Mouse (Mus musculus): ENCODE measurements around the gene Sohlh1.

The Sohlh1 gene

DNA sequence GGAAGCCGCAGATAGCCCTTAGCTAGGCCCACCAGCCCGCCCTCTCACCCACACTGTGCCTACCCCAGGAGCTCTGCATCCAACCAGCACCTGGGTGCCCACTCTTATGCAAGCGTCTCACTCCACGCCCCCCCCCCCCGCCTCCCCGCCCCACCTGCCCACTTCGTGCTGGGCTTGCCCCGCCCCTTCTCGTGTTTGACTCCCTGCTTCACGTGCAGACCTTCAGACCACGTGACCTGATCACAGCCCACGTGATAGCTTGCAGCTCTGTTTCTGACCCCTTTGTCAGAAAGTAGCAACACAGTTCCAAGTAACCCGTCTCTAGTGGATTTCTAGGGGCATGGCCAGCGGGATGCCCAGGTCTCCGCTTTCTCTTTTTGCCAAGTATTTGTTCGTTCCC, at the start of gene Sohlh1:
Gene Sohlh1 (minus strand): TSS at position 23 of the 400 bp plus-strand sequence.
- DNase-seq (ENCODE audit: low spot score in 2 of 2), result no peak

DNA sequence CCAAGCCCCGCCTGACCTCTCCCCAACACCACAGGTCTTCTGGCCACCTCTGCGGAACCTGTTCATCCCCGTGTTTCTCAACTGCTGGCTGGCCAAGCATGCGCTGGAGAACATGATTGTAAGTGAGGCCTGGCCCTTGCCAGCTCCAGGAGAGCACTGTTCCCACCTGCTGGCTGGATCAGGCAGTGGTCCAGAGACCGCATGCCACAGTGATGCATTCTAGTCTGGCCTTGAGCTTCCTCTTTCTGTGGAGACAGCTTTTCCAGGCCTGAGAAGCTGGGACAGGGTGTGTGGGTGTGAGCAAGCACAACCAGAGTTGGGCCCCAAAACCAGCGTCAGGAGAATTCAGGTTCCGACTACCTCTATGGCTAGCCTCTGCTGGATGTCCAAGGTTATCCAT, 45.4 kb upstream of the Sohlh1 start:
- DNase-seq (ENCODE audit: low spot score in 2 of 2), result no peak

DNA sequence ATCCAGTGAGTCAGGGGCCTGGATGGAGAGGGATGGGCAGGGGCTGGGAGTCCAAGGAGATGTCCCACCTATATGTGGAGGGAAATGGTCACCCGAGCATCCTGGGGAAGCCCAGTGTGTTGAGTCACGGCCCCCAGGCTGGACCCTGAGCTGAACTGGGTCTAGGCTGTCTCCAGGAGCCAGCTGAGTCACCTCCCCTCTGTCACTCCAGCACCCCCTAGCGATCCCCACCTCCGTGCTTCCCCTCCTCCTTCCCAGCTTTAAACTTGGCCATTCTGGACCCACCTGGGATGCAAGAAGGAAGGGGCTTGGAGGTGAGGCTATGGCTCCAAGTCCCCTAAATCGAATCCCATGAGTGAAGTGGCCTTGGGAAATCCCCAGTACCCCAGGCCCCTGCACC, 41.1 kb upstream of the Sohlh1 start:
- no peak for DNase-seq (ENCODE audit: low spot score in 2 of 2)

DNA sequence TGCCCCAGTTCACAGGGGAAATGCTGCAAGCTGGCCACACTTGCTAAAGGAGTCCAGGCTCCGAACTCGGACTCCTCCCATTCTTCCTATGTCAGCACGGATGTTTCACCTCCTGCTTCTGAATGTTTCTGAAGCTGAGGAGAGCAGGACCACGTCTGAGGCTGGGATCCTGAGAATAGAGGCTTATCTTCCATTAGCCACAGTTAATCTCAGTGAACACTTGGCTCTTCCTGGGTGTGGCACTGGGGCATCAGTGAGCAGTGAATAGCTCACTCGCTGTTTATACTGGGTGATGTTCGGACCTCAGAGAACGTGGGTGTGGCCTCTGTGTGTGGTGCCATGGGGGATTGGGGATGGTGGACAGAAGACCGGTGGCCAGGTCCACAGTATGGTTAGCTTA, 40.2 kb upstream of the Sohlh1 start:
- no peak for DNase-seq (ENCODE audit: low spot score in 2 of 2)

DNA sequence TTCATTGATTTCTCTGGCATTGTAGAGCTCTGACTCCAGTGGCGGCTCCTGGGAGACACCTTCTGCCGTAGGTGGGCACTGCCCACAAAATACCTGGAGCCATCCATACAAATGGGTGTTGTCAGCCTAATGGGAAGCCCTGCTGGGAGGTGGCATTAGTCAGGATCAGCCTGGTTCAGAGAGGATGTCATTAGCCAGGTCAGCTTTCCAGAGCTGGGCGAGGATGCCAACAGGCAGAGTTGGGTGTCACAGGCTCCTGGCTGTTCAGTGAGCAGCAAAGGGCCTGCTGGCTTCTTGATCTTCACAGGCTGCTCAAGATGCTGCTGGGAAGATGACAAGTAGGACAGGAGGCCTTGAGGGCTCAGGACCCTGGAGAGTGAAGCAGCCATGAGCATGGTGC, 37.7 kb upstream of the Sohlh1 start:
- no peak for DNase-seq (ENCODE audit: low spot score in 2 of 2)

DNA sequence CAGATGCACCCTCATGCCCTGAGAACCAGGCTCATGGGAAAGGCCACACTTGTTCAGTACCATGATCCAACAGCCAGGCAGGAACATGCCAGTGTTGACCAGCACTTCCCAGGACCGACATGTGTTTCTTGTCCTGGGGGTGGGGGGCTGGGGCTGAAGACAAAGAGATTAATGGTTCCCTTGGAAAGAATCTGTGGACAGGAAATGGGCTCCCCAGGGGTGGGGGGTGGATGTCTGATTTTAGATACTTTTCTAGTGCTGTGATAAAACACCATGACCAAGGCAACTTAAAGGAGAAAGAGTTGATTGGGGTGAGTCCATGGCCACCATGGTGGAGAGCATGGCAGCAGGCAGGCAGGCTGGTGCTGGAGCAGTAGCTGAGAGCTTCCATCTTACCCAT, 35.2 kb upstream of the Sohlh1 start:
- DNase-seq (ENCODE audit: low spot score in 2 of 2), result no peak

DNA sequence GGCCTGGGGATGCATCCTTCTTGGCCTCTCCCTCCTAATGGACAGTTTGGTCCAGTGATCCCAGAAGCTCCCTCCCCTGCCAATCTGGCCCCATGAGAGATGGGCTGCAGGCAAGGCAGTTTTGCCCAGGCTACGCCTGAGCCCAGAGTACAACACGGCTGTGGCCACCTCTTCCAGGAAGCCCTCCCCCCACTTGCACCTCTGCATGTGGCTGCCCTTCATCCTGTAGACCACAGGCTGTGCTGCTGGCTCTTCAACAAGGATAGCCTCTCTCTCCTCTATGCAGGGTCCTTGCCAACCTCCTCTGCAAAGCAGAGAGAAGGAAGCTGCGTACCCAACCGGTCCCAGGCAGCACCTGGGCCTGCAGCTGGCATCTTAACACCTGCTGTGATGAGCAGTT, 32.0 kb upstream of the Sohlh1 start:
- DNase-seq (ENCODE audit: low spot score in 2 of 2), result peak in 1 of 2 experiments; percentile 34

DNA sequence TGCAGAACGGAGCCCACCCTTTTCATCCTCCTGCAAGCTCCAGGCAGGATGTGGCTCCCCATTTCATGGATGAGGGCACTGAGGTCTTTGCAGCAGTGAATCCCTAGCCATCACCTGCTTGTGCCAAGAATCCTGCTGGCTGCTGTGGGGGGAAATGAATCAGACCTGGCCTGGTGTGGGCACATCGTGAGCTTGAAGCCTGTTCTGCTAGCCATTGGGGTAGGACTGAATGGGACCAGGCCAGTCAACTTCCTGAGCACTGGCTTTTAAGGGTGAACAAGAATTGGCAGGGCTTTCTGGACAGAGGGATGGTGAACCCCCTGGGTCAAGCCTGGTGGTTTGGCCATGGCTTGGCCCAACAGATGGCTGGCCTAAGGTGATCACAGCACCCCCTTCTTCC, 31.5 kb upstream of the Sohlh1 start:
- no peak for DNase-seq (ENCODE audit: low spot score in 2 of 2)

DNA sequence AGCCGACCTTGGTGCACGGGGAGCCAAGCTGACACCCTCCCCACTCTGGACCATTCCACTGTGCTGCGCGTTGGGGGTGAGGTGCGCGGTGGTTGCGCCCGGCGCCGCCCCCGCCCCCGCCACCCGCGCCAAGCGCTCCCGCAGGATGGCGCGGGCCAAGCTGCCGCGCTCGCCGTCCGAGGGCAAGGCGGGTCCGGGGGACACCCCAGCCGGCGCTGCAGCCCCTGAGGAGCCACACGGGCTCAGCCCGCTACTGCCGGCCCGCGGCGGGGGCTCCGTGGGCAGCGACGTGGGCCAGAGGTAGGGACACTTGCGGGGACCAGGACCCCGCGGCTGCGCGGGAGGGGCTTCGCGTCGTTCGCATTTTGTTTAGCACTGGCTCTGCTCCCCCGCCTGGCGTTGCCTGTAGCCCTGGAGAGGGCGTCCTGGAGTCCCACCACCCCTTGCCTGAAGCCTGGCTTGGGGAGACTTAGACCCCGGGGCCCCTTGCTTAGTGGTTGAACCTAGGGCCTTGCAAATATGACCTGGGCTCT, 30.8 kb upstream of the Sohlh1 start:
- peak; percentile 60 to 64 for DNase-seq (ENCODE audit: low spot score in 2 of 2)

DNA sequence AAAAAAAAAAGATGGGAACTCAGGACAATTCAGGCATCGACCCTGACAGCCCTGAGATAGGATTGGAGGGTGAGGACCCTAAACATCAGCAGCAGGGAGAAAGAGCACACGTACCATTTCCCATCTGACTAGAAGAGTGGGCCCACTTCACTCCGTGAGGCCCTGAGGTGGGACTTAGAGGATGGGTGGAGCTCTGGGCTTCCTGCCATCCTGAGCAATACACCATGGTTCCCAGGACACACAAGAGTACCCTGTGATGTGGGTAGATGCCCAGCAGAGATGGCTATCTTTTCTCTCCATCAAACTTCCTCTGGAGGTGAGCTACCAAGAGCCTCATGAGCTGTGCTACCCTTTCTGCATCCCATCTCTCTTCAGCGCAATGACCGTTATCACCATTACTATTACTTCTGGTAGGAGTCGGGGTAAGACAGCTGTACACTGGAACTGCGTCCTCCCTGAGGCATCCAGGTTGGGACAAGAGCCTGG, 30.2 kb upstream of the Sohlh1 start:
- no peak for DNase-seq (ENCODE audit: low spot score in 2 of 2)

DNA sequence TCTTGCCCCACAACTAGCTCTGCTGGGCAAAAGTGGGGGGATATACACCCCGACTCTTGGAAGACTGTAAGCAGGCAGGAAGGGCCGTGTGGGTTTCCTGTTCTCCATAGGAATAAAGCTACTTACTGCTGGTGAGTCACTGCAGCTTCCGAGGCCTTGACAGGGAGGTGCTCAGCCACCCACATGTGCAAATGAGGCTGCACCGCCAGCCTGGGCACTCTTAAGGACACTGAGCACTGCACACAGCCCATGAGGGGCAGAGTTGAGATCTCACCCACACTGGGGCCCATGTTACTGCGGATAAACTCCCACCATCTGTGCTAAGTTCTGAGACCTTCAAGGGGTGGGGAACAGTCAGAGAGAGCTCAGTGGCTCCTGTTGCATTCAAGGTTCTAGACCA, 19.6 kb upstream of the Sohlh1 start:
- DNase-seq (ENCODE audit: low spot score in 2 of 2), result no peak

DNA sequence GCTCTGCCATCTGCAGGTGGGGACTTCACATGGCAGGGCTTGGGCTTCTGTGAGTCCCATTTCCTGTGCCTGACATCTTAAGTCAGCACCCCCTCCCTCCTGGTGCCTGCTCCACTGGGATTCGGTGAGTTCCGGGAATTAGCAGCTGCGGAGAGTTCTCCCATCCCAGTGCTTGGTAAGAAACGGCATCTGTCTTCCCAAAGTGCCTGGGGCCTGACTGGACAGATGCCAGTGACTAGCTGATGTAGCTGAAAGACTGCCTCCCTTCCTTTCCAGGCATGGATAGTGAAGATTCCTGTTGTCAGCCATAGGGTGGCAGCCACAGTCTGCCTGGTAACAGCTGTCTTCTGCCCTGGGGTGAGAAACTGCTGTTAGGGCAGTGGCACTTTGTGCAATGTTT, 18.4 kb upstream of the Sohlh1 start:
- peak; percentile 83 to 88 for DNase-seq (ENCODE audit: low spot score in 2 of 2)

DNA sequence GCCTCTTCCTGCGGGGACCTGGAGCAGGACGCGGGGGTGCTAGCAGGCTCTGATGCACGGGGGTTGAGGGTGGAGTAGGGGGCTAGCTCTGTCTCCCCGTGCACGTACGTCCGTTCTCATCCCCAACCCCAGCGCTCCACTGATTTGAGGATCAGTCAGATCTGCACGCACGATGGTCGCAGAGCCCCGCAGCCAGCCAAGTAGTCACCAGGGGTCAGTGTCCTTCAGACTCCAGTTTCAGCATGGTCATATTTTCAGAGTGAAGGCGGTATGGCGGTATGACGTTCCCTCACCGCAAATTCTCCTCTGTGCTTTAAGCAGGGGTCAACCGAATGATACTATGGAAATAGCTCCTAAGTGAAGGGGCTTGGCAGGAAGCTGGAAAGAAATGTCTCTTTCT, 17.2 kb upstream of the Sohlh1 start:
- no peak for DNase-seq (ENCODE audit: low spot score in 2 of 2)

DNA sequence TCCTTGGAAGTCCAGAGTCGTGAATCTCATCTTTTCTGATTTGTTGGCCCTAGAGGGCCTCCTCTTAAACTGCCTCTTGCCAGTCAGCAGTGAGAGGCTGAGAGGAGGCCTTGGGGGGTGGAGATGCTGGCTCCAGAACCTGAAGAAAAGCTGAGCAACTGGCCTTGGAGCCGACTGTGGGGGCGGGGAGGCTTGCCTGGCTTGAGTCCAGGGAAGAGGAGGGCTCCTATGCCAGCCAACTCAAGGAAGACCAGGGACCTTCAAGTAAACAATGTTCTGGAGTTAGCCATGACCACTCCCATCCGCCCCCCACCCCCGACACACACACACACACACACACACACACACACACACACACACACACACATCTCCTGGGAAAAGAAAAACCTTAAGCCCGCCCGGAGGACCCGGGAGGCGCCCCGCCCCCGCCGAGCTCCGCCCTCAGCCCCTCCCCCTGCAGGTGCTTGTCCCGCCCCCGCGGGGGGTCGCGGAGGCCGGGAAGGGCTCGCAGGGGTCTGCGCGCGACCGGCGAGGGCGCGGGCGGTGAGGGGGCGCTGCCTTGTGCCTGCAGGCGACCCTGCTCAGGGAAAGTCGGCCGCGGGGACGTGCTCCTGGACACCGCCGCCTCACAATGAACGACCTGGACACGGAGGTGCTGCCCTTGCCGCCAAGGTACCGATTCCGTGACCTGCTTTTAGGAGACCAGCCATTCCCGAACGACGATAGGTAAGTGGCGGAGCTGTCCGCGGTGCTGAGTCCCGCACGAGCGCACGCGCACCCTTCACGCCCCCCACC, 16.5 kb upstream of the Sohlh1 start, which contains the start of gene Kcnt1:
Gene Kcnt1 (plus strand): TSS at position 398 of the 795 bp plus-strand sequence.
- DNase-seq (ENCODE audit: low spot score in 2 of 2), result peak; percentile 73 to 77

DNA sequence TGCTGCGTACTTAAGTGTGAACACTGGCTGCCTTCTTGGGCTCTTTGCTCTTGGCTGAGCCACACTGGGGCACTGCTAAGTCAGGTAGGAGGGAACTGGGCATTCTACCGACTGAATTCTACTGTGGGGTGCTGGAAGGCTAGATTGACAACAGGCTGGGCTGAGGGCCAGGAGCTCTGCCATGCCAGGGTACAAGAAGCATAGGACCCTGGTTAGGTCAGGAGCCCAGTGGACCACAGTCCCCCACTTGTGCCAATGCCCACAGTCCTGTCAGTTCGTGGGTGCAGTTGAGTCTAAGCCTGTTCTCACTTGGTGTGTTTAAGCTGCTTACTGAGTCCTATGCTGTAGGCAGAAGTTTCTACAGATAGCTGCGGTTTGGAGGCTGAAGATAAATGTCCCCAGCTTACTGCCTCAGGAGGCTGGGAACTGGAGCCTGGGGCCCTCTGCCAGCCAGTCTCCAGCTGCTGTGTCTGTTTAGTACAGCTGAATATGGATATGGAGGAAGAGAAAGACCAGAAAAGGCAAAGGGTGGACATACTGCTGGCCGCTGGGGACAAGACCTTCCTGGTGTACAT, 15.7 kb upstream of the Sohlh1 start:
- peak; percentile 68 to 72 for DNase-seq (ENCODE audit: low spot score in 2 of 2)

DNA sequence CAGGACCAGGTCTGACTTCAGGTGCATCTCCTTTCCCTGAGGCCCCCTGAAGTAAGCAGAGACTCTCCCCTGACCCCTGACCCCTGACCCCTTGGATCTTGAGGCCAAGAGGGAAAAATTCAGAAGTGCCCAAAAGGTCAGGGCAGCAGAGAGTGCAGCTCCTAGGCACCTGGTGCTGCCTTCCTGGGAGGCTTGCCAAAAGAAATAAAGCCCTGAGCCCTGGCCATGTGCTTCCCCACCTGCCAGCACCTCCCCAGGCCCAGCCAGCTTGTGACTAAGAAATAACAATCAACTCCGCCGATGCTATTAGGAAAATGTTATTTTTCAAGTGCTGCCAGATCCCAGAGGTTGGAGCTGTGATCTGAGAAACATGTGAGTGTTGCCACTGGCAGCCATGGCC, 15.0 kb upstream of the Sohlh1 start:
- no peak for DNase-seq (ENCODE audit: low spot score in 2 of 2)

DNA sequence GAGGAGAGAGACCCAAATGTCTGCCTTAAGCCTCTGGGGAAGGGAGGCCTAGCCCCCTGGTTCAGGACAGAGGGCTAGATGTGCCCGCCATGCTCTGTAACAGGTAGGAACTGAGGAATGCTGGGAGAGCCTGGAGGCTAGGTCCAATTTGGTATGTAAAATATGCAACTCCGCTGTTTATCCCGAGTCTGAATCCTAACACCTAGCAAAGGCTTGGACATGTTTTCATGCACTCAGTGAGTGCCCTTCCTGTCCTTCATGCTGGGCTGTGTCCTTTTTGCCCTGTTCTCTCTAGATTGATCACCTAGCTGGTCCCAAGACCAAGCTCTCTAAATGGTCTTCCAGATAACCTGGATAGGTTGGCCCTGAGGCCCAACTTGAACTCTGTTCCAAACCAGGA, 12.8 kb upstream of the Sohlh1 start:
- no peak for DNase-seq (ENCODE audit: low spot score in 2 of 2)

DNA sequence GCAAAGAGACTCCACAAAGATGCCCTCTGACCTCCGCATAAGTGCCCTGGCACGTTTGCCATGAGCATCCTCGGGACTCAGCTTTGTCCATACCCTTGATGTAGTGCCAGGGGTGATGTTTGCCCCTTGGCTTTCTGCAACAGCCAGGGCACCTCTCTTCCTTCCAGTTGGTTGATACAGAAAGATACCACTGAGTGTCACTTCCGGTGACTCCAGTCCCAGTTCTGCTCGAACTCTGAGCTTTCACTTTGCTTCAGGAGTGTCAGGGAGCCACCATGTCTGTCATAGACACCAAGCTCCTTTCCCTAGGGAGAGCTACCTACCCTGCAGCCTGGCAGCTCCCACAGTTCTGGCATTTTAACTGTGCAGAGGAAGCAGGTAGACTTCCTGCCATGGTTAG, 7.0 kb upstream of the Sohlh1 start:
- DNase-seq (ENCODE audit: low spot score in 2 of 2), result no peak

DNA sequence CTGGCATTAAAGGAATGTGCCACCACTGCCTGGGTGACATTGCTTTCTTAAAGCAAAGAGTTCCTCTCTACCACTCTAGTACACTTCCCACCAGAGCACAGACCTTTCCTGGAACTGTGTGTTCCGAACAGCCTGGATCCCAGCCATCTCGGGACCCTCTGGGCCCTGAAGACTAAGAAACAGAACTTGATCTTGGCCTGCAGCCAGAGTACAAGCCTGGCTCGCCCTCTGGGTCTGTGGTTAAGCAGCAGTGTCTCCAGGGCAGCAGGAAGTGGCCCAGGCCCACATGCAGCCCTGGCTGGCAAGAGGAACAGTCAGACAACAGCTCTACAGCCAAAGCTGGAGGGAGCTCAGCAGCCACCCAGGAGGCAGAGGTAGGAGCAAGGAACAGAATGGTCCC, 5.6 kb upstream of the Sohlh1 start:
- DNase-seq (ENCODE audit: low spot score in 2 of 2), result peak; percentile 88 to 90

DNA sequence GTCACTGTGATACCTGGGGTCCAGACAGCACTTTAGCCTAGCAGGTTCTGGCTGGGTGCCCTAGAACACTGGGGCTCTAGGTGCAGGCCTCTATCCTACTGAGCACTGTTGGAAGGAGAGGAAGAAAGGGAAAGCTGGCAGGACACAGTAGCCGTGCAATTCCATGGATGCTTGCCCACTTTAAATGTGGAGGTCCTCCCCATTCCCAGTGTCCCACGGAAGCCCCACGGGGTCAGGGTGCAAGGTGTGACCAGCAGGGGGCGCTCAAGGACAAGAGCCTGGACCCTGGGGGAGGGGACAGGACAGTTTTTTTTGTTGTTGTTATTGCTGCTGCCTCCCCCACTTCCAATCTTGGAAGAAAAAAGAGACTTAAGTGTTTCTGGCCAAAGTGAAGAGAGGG, 3.3 kb upstream of the Sohlh1 start:
- peak in 1 of 2 experiments; percentile 45 for DNase-seq (ENCODE audit: low spot score in 2 of 2)

DNA sequence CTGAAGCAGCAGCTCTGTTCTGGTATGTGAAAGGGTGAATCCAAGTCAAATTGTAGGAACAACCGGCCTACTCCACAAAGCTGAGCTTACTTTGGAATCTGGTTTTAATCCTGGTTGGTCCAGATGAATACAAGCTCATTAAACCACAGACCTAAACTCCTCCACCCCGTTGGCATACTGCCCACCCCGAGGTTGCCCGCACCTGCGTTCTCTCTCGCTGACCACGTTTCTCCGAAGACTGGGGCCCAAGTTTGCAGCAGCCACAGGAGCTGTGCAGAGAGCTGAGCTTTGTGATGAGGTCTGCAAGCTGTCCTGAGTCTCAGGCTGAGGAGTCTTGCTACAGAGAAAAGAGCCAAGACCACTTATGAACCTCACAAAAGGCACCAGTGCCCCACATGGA, 532 bp downstream of the Sohlh1 start:
- no peak for DNase-seq (ENCODE audit: low spot score in 2 of 2)

DNA sequence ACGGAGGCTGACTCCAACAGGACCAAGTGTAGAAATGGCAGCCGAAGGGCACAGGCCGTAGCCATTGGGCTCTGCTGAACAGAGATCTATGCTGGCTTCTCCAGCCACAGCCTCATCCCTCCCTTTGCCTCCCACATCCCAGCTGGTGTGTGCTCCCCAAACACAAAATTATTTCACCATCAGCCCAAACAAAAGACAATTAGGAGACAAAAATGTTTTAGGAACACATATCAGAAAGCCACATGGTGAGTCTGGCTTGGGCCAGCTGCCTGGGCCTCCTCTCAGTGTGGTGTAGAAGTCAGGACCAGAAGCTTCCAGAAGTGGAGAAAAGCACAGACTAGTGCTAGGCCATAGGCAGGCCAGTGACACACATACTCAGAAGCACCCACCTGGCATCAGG, 3.0 kb downstream of the Sohlh1 start:
- DNase-seq (ENCODE audit: low spot score in 2 of 2), result no peak

DNA sequence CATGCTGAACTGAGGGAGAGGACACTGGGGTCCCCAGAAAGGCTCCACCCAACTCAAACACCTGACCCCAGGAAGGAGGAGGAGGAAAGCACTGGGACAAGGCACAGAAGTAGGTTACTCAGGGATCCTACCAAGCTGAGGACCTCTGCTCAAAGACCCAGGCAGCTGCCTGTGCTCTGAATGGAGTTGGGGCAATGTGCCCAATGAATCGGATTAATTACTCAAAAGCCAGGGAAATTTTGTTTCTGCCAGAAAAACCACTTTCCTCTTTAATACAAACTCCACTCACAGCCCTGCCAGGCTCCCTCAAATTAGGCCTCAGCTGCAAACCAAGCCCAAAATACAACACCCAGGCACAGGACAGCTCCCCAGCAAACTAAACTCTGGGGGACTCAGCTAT, 4.3 kb downstream of the Sohlh1 start:
- peak; percentile 59 to 65 for DNase-seq (ENCODE audit: low spot score in 2 of 2)

All from right cerebral cortex, postnatal 10 days (tissue).